Mouse (Mus musculus) lung, embryonic 14.5 days (tissue): ENCODE measurements at regions not wholly inside any gene's neighbourhood (a gene's known extent, or its start where the extent isn't known, plus 50 kb on each side); places are given as distances from the start of the nearest gene placed in this dataset.

Experiments used
- ATAC-seq: fragments of 200-750 bp; cut with Nextera tagmentation; 2 replicates; pipeline ENCODE4 v1.8.0; 2017; ENCODE audit warnings: mild to moderate bottlenecking, moderate TSS enrichment, moderate library complexity; ENCODE audit not compliant: insufficient read depth
- DNase-seq: peaks from one replicate; pipeline ENCODE4 v3.0.0-alpha.2; 2015
- H3K27ac ChIP-seq: fragments of 300-500 bp; sonication (generic); 2 replicates; pipeline ENCODE4 v1.5.1; 2014; ENCODE audit warnings: low read depth, mild to moderate bottlenecking, moderate library complexity
- H3K27me3 ChIP-seq: fragments of 300-500 bp; sonication (generic); 2 replicates; pipeline ENCODE4 v1.6.1; 2014; ENCODE audit warnings: low read length, control low read depth; ENCODE audit not compliant: insufficient read depth
- H3K36me3 ChIP-seq: fragments of 300-500 bp; sonication (generic); 2 replicates; pipeline ENCODE4 v1.6.1; 2014; ENCODE audit warnings: control low read depth; ENCODE audit not compliant: insufficient read depth
- H3K4me1 ChIP-seq: fragments of 300-500 bp; sonication (generic); 2 replicates; pipeline ENCODE4 v1.6.1; 2014; ENCODE audit warnings: antibody characterized with exemption, control low read depth; ENCODE audit not compliant: insufficient read depth
- H3K4me2 ChIP-seq: fragments of 300-500 bp; sonication (generic); 2 replicates; pipeline ENCODE4 v1.6.1; 2014; ENCODE audit warnings: mild to moderate bottlenecking
- H3K4me3 ChIP-seq: fragments of 300-500 bp; sonication (generic); 2 replicates; pipeline ENCODE4 v1.5.1; 2014; ENCODE audit warnings: low read depth, low read length
- H3K9ac ChIP-seq: fragments of 300-500 bp; sonication (generic); 2 replicates; pipeline ENCODE4 v1.6.1; 2014
- H3K9me3 ChIP-seq: fragments of 300-500 bp; sonication (generic); 2 replicates; pipeline ENCODE4 v1.6.1; 2016; ENCODE audit warnings: low read depth, low read length, control low read depth
- CTCF ChIP-seq: IDR thresholded peaks from 2 replicates; pipeline ENCODE4 v1.5.1; 2016; ENCODE audit warnings: antibody characterized with exemption, low read depth
- WGBS: fragments of 180-500 bp; shearing (Covaris S2); extraction: QIAGEN DNeasy Blood & Tissue Kit; methylation state at CpG from one replicate; pipeline ENCODE4 v1.1.7; 2014; 5-methylcytosine and 5-hydroxymethylcytosine counted together

GRCm38 (mm10) chr13:79057424-79057823 lies 857.9 kb upstream of the Nr2f1 start:
- Histone ChIP-seq H3K4me1 (no peaks in the 10 kb centered on the region), H3K9ac (no peak overlapping the region), H3K4me3 (no peak overlapping the region), H3K27ac (no peak overlapping the region), H3K4me2 (no peak overlapping the region), H3K36me3 (no peaks in the 10 kb centered on the region), H3K9me3 (no peaks in the 10 kb centered on the region), H3K27me3 (no peaks in the 10 kb centered on the region)
- TF ChIP-seq CTCF, result no peak
- DNase-seq, result no peak
- WGBS, result 87% methylated on average over 1 of the region's 1 CpGs
- no peak for ATAC-seq

GRCm38 (mm10) chr13:79054481-79054880 lies 854.9 kb upstream of the Nr2f1 start:
- Histone ChIP-seq H3K9me3 (no peaks in the 10 kb centered on the region), H3K9ac (no peak overlapping the region), H3K4me2 (no peak overlapping the region), H3K4me3 (no peak overlapping the region), H3K27me3 (no peaks in the 10 kb centered on the region), H3K4me1 (no peaks in the 10 kb centered on the region), H3K27ac (no peak overlapping the region), H3K36me3 (no peaks in the 10 kb centered on the region)
- DNase-seq (no peak), ATAC-seq (no peak)
- TF ChIP-seq CTCF, result no peak

GRCm38 (mm10) chr13:79053428-79053827 lies 853.9 kb upstream of the Nr2f1 start:
- no peak for TF ChIP-seq CTCF
- WGBS, result 69% methylated on average over 1 of the region's 1 CpGs
- no peak for ATAC-seq

GRCm38 (mm10) chr13:79047240-79047639 lies 847.7 kb upstream of the Nr2f1 start:
- TF ChIP-seq CTCF, result no peak
- Histone ChIP-seq H3K36me3 (no peaks in the 10 kb centered on the region), H3K9ac (no peak overlapping the region), H3K9me3 (no peaks in the 10 kb centered on the region), H3K4me2 (no peak overlapping the region), H3K4me3 (no peak overlapping the region), H3K4me1 (no peaks in the 10 kb centered on the region), H3K27me3 (no peaks in the 10 kb centered on the region), H3K27ac (no peak overlapping the region)
- ATAC-seq (no peak), DNase-seq (no peak)
- WGBS, result 75% methylated on average over 1 of the region's 1 CpGs

More at GRCm38 (mm10) chr13:79053428-79053827, 853.9 kb upstream of the Nr2f1 start:
- Histone ChIP-seq H3K27ac (no peak overlapping the region), H3K9ac (no peak overlapping the region), H3K4me3 (no peak overlapping the region), H3K4me2 (no peak overlapping the region), H3K36me3 (no peaks in the 10 kb centered on the region), H3K9me3 (no peaks in the 10 kb centered on the region), H3K27me3 (no peaks in the 10 kb centered on the region), H3K4me1 (no peaks in the 10 kb centered on the region)
- no peak for DNase-seq

- Histone ChIP-seq H3K9me3 (no peaks in the 10 kb centered on the region), H3K27ac (no peak overlapping the region), H3K4me1 (no peaks in the 10 kb centered on the region), H3K4me3 (no peak overlapping the region), H3K9ac (no peak overlapping the region), H3K27me3 (no peaks in the 10 kb centered on the region), H3K36me3 (no peaks in the 10 kb centered on the region), H3K4me2 (no peak overlapping the region)
- WGBS, result 55% methylated on average over 5 of the region's 5 CpGs
- ATAC-seq (no peak), DNase-seq (no peak)
- no peak for TF ChIP-seq CTCF
These were observed 845.1 kb upstream of the Nr2f1 start for GRCm38 (mm10) chr13:79044657-79045056.

GRCm38 (mm10) chr13:79037883-79038282 lies 838.3 kb upstream of the Nr2f1 start:
- no peaks in the 10 kb centered on the region for H3K27me3 ChIP-seq
- no peaks in the 10 kb centered on the region for H3K4me1 ChIP-seq
- H3K9me3 ChIP-seq, result no peaks in the 10 kb centered on the region
- no peak overlapping the region for H3K27ac ChIP-seq
- ATAC-seq (no peak), DNase-seq (no peak)
- TF ChIP-seq CTCF, result no peak
- H3K4me2 ChIP-seq, result no peak overlapping the region
- no peak overlapping the region for H3K9ac ChIP-seq
- H3K4me3 ChIP-seq, result no peak overlapping the region
- no peaks in the 10 kb centered on the region for H3K36me3 ChIP-seq

GRCm38 (mm10) chr13:79035276-79035675 lies 835.7 kb upstream of the Nr2f1 start:
- H3K4me1 ChIP-seq, result no peaks in the 10 kb centered on the region
- 56% methylated on average over 2 of the region's 2 CpGs for WGBS
- no peak overlapping the region for H3K4me2 ChIP-seq
- no peak for TF ChIP-seq CTCF
- DNase-seq (no peak), ATAC-seq (no peak)
- no peaks in the 10 kb centered on the region for H3K36me3 ChIP-seq
- H3K9ac ChIP-seq, result no peak overlapping the region
- no peaks in the 10 kb centered on the region for H3K27me3 ChIP-seq
- H3K4me3 ChIP-seq, result no peak overlapping the region
- no peaks in the 10 kb centered on the region for H3K9me3 ChIP-seq
- H3K27ac ChIP-seq, result no peak overlapping the region

GRCm38 (mm10) chr13:79029974-79030373 lies 830.4 kb upstream of the Nr2f1 start:
- Histone ChIP-seq H3K27ac (no peak overlapping the region), H3K4me1 (no peaks in the 10 kb centered on the region), H3K9me3 (no peaks in the 10 kb centered on the region), H3K27me3 (no peaks in the 10 kb centered on the region), H3K4me3 (no peak overlapping the region), H3K36me3 (no peaks in the 10 kb centered on the region), H3K9ac (no peak overlapping the region), H3K4me2 (no peak overlapping the region)
- no peak for TF ChIP-seq CTCF
- DNase-seq, result peak; percentile 58
- ATAC-seq, result peak; percentile 88
